Mouse (Mus musculus) forebrain, embryonic 15.5 days (tissue): ENCODE results near the gene Parl. TPM values are rescaled to one million over a fixed set of nuclear protein-coding genes. Genes with fewer than 3 reads are reported as not detected.

Experiments used
- ATAC-seq: fragments of 200-750 bp; cut with Nextera tagmentation; replicated peaks from 2 replicates; pipeline ENCODE4 v1.8.0; 2017; ENCODE audit warnings: mild to moderate bottlenecking, moderate TSS enrichment, moderate library complexity
- H3K27ac ChIP-seq: fragments of 300-500 bp; sonication (generic); replicated peaks from 2 replicates; pipeline ENCODE4 v1.5.1; 2015; ENCODE audit warnings: mild to moderate bottlenecking, inconsistent platforms
- H3K27me3 ChIP-seq: fragments of 300-500 bp; sonication (generic); 2 replicates; pipeline ENCODE4 v1.6.1; 2015; ENCODE audit warnings: inconsistent platforms
- H3K36me3 ChIP-seq: fragments of 300-500 bp; sonication (generic); 2 replicates; pipeline ENCODE4 v1.6.1; 2015; ENCODE audit warnings: mild to moderate bottlenecking, inconsistent platforms
- H3K4me1 ChIP-seq: fragments of 300-500 bp; sonication (generic); 2 replicates; pipeline ENCODE4 v1.6.1; 2015; ENCODE audit warnings: inconsistent platforms
- H3K4me2 ChIP-seq: fragments of 300-500 bp; sonication (generic); replicated peaks from 2 replicates; pipeline ENCODE4 v1.6.1; 2015; ENCODE audit warnings: mild to moderate bottlenecking, inconsistent platforms
- H3K4me3 ChIP-seq: fragments of 300-500 bp; sonication (generic); 2 replicates; pipeline ENCODE4 v1.5.1; 2015; ENCODE audit warnings: mild to moderate bottlenecking, inconsistent platforms
- H3K9ac ChIP-seq: fragments of 300-500 bp; sonication (generic); replicated peaks from 2 replicates; pipeline ENCODE4 v1.6.1; 2015; ENCODE audit warnings: mild to moderate bottlenecking, inconsistent platforms
- H3K9me3 ChIP-seq: fragments of 300-500 bp; sonication (generic); 2 replicates; pipeline ENCODE4 v1.6.1; 2016; ENCODE audit warnings: inconsistent platforms
- WGBS: fragments of 180-500 bp; shearing (Covaris S2); methylation state at CpG from one replicate; pipeline ENCODE4 v1.1.7; 2015; ENCODE audit warnings: mixed read lengths; 5-methylcytosine and 5-hydroxymethylcytosine counted together
- polyA plus RNA-seq: library from polyadenylated mRNA; unstranded; fragments of >200 nt; fragmentation: Nextera tagmentation; extraction: Ambion mirVana; gene quantifications from 2 replicates; pipeline ENCODE4 v1.2.1, GENCODE M21; 2015

The Parl gene
- polyA plus RNA-seq, 1 experiment from 2014 or later, result 78.9 TPM

DNA sequence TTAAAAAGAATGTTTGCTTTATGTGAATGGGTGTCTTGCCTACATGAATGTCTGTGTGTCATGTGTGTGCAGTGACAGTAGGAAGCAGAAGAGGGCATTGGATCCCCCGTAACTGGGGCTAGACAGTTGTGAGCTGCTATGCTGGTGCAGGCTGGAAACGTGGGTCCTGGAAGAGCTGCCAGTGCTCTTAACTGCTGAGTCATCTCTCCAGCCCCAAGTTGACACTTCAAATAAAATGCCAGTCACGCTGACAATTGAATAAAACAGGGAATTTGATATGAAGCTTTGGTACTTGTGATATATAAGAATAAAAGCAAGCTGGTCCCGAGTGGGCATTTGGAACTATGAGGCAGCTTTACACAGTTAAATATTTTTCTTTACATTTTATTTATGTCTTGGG, 21.9 kb downstream of the Parl start:
- no peak overlapping the region for H3K27ac ChIP-seq
- no peaks in the 10 kb centered on the region for H3K4me1 ChIP-seq
- H3K9me3 ChIP-seq, result no peaks in the 10 kb centered on the region
- H3K9ac ChIP-seq, result no peak overlapping the region
- H3K27me3 ChIP-seq, result no peaks in the 10 kb centered on the region
- H3K36me3 ChIP-seq, result peaks cover 68% of the 10 kb centered on the region
- no peak for ATAC-seq
- no peak overlapping the region for H3K4me2 ChIP-seq
- H3K4me3 ChIP-seq, result no peak overlapping the region
- 89% methylated on average over 4 of the region's 4 CpGs for WGBS

DNA sequence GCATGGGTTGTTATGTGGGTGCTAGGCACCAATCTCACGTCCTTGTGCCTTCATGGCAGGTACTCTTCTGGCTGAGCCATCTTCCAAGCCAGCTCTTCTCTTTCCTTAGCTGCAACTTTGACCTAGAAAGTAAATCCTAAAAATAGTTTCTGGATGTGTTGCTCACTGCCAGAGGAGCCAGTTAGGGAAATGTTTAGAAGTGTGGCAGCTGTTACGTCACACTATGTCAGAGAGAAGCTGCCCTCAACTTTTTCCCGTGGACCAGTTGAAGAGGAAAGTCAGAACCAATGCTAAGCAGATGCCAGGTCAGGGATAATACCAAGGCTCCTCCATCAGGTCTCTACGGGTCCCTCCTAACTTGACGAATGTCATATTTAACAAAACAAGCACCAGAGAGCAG, 22.8 kb downstream of the Parl start:
- H3K27me3 ChIP-seq, result no peaks in the 10 kb centered on the region
- H3K4me3 ChIP-seq, result no peak overlapping the region
- ATAC-seq, result no peak
- WGBS, result 94% methylated on average over 5 of the region's 5 CpGs
- H3K4me2 ChIP-seq, result no peak overlapping the region
- no peaks in the 10 kb centered on the region for H3K9me3 ChIP-seq
- no peak overlapping the region for H3K27ac ChIP-seq
- peaks cover 59% of the 10 kb centered on the region for H3K36me3 ChIP-seq
- H3K9ac ChIP-seq, result no peak overlapping the region
- H3K4me1 ChIP-seq, result no peaks in the 10 kb centered on the region

DNA sequence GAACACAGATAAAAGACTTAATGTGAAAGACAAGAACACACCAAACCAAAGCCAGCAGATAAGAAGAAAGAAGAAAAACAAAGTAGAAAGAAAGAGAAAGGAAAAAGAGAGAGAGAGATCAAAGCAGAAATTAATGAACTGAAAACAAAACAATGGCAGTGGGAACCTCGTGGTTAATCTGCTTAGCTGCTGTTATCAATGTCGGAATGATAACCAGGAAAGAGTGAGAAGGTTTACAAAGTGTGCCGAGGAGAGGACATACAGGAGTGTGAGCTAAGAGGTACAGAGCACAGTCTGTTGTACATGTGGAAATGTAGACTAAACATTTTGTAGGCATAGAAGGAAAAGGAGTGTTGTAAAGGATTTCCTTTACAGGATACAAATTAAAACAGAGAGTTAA, 29.2 kb downstream of the Parl start:
- Histone ChIP-seq H3K4me3 (no peak overlapping the region), H3K27ac (no peak overlapping the region), H3K4me2 (no peak overlapping the region), H3K9me3 (no peaks in the 10 kb centered on the region), H3K27me3 (no peaks in the 10 kb centered on the region), H3K4me1 (no peaks in the 10 kb centered on the region), H3K9ac (no peak overlapping the region), H3K36me3 (peaks cover 3% of the 10 kb centered on the region)
- no peak for ATAC-seq
- 17% methylated on average over 3 of the region's 3 CpGs for WGBS

DNA sequence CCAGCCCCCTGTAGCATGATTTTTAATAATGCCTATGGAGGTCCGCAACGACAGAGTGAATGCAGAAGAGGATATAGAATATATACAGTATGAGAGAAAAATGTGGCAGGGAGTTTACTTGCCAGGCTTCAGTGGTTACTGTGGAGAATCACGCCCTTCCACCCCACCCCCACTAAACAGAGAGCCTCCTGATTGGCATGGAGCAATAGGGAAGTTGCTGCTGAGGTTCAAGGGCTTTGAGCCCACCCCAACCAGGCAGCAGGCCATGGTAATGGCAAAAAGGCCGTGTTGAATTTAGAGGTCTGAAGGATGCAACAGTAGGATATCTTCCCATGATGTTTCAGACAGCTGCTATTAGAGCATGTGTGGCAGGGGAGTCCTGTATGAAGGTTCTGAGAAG, 30.8 kb downstream of the Parl start:
- no peak for ATAC-seq
- H3K27ac ChIP-seq, result no peak overlapping the region

DNA sequence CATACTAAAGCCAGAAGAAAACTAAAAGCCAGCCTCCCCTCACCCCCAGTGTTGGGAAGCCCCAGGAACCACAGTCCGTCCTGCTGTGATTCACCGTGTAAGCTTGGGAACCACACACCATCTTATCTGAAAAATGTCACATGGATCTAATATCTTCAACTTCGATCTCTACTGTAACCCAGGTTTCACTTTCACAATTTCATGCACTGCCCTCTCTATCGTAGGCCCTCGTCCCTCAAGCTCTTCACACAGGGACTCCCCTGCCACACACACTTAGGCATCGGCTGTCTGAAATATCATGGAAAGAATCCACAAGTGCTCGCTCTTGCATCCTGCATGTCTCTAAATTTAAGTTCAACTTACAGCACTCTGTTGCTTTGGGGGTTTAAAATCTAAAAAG, 37.1 kb downstream of the Parl start:
- Histone ChIP-seq H3K36me3 (no peaks in the 10 kb centered on the region), H3K4me2 (no peak overlapping the region), H3K9ac (no peak overlapping the region), H3K27ac (no peak overlapping the region), H3K4me3 (no peak overlapping the region), H3K27me3 (no peaks in the 10 kb centered on the region), H3K9me3 (no peaks in the 10 kb centered on the region), H3K4me1 (no peaks in the 10 kb centered on the region)
- ATAC-seq, result no peak
- WGBS, result 86% methylated on average over 7 of the region's 7 CpGs

More for the DNA sequence above, 30.8 kb downstream of the Parl start:
- H3K4me1 ChIP-seq, result no peaks in the 10 kb centered on the region
- 90% methylated on average over 4 of the region's 4 CpGs for WGBS
- no peaks in the 10 kb centered on the region for H3K9me3 ChIP-seq
- no peak overlapping the region for H3K4me2 ChIP-seq
- H3K4me3 ChIP-seq, result no peak overlapping the region
- H3K27me3 ChIP-seq, result no peaks in the 10 kb centered on the region
- H3K36me3 ChIP-seq, result no peaks in the 10 kb centered on the region
- H3K9ac ChIP-seq, result no peak overlapping the region

DNA sequence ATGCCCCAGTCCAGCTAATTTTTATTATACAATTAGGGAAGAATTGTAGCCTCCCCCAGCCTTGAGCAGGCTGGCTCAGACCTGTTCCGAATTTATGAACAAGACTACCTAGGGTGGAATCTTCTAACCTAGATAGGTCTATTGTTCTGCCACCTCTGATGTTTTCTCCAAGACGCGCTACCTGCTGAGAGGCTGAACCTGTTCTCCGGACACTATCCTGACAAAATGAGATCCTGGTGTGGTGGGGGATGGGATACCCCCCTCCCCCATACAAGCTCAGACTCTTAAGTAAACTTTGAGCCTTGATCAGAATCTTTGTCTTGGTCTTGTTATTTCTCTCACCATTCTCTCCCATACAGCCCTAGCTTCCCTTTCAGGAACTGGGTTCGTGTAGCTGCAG, 44.3 kb downstream of the Parl start:
- ATAC-seq, result no peak
- Histone ChIP-seq H3K9ac (no peak overlapping the region), H3K27ac (no peak overlapping the region), H3K9me3 (no peaks in the 10 kb centered on the region), H3K4me3 (no peak overlapping the region), H3K4me1 (no peaks in the 10 kb centered on the region), H3K36me3 (no peaks in the 10 kb centered on the region), H3K4me2 (no peak overlapping the region), H3K27me3 (no peaks in the 10 kb centered on the region)
- 75% methylated on average over 5 of the region's 5 CpGs for WGBS

DNA sequence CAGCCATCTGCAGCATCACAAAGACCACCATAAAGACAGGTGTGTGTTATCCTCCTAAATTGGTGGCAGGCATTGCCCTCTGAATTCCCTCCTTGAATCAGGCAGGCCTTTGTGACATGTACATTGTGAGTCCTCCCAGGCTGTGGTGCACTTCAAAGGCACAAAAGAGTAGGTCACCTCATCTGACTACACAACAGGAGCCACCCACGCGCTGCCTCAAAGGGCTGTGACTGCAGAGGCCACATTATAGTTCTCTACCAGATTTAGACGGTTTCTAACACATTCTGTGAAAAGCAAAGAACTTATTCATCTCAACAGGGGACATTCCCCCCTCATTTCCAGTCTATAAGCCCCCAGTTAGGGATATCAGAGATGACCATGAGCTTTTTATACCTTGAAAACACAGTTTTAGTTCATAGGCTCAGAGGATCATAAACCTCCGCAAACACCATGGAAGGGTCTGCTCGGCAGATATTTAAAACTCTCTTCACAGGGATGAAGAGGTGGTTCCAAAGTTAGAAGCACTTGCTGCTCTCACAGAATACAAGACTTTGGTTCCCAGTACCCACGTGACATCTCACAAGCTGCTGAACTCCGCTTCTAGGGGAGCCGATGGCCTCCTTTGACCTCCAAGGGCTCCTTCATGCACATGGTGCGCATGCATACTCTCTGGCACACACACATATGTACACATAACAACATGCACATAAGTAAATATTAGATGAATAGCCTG, 53.6 kb downstream of the Parl start:
- H3K4me3 ChIP-seq, result no peak overlapping the region
- WGBS, result 78% methylated on average over 9 of the region's 9 CpGs
- H3K4me2 ChIP-seq, result no peak overlapping the region
- H3K27ac ChIP-seq, result no peak overlapping the region
- no peak; the same call in 1 of the 2 replicates for ATAC-seq
- H3K9me3 ChIP-seq, result no peaks in the 10 kb centered on the region
- no peaks in the 10 kb centered on the region for H3K36me3 ChIP-seq
- H3K4me1 ChIP-seq, result no peaks in the 10 kb centered on the region
- no peaks in the 10 kb centered on the region for H3K27me3 ChIP-seq
- H3K9ac ChIP-seq, result no peak overlapping the region

DNA sequence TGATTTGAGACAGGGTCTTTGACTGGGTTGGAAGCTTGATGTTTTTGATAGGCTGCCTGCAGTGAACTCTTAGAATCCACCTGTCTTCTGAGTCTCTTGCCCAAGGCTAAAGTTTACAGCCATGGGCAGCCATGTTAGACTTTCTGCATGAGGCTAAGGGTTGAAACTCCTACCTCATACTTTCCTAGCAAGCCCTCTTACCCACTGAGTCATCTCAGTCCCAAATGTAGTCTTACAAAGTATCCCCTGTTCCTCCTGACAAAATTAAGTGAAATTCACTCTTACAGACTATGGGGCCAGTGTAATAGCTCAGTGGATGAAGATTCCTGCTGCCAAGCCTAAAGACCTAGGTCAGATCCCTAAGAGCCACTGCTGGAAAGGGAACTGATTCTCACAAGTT, 55.1 kb downstream of the Parl start:
- Histone ChIP-seq H3K9me3 (no peaks in the 10 kb centered on the region), H3K4me2 (no peak overlapping the region), H3K9ac (no peak overlapping the region), H3K4me3 (no peak overlapping the region), H3K36me3 (no peaks in the 10 kb centered on the region), H3K27me3 (no peaks in the 10 kb centered on the region), H3K27ac (no peak overlapping the region), H3K4me1 (no peaks in the 10 kb centered on the region)
- no peak for ATAC-seq

DNA sequence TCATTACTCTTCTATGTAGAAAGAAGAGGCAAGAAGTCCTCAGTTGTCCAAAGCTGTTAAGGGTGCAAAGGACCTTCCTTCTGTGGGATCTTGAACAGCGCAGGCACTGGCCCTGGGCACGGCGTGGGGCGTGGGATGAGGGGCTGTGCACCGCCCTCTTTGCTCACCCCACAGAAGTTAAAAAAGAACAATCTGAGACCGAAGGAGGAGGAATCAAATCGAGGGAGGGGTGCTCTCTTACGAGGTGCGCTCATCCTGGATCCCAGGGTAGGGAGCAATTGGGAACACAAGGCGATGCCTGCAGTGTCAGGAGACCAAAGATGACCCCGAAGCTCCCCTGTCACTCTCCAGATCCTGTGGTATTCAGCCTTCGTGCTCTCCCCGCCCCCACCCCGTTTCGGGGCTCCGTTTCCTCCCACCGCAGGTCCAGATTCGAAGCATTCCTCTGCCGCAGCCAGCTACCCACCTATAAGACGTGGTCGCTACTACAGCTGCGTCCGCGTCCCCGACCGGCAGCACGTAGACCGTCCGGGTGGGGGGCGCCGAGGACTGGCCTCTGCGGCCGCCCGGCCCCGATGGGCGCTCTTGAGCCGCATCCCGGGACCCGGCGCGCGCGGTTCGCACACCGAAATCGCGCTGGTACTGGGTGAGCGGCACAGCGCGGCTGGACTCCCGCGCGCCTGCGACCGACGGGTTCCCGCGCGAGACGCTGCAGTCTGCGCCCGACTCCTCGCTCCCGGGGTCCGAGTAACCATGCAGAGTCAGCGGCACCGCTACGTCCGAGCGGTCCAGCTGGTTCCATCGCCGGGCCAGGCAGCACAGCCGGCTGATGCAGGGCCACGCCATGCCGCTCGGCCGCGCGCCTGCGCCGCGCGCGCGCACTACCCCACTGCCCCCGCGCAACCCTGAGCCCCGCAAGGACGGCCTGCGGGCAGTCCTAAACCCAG, 61.4 kb downstream of the Parl start, which contains the start of gene Map6d1:
TSS of gene Map6d1 (minus strand) at position 891 of the 947 bp plus-strand sequence.
- no peaks in the 10 kb centered on the region for H3K36me3 ChIP-seq
- no peaks in the 10 kb centered on the region for H3K9me3 ChIP-seq
- peak within 1 kb of the TSS; percentile 73 for H3K4me3 ChIP-seq
- peak; percentile 81 for ATAC-seq
- under 1% methylated on average over 90 of the region's 90 CpGs for WGBS
- peak within 1 kb of the TSS; percentile 47; the same call in 1 of the 2 replicates for H3K27ac ChIP-seq
- peaks cover 7% of the 10 kb centered on the region for H3K4me1 ChIP-seq
- H3K27me3 ChIP-seq, result no peaks in the 10 kb centered on the region
- peak within 1 kb of the TSS; percentile 70 for H3K9ac ChIP-seq
- H3K4me2 ChIP-seq, result peak within 1 kb of the TSS; percentile 69

DNA sequence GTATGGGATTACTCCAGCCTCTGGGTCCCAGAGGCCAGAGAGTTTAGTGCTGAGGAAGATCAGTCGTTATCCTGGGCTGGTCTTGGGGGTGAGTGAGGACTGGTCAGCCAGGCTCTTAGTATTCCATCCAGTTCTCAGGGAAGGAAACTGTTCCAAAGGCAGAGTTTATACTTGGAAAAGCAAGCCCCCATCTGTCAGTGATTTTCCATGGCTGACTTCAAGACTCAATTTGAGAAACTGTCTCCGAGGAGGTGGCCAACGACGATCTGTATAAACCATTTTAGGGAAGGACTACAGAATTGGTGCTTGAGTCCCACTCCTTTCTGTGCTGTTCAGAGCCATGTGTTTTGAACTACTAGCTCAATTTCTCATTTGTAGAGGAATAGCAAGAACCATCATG, 63.5 kb downstream of the Parl start:
- no peak for ATAC-seq
- Histone ChIP-seq H3K27me3 (no peaks in the 10 kb centered on the region), H3K36me3 (0 out of 2 replicates have a peak, but pooled peaks cover 4% of the 10 kb centered on the region), H3K4me1 (peaks cover 7% of the 10 kb centered on the region), H3K9me3 (no peaks in the 10 kb centered on the region), H3K4me3 (no peak overlapping the region), H3K4me2 (no peak overlapping the region), H3K27ac (no peak overlapping the region), H3K9ac (no peak overlapping the region)
- WGBS, result 85% methylated on average over 4 of the region's 4 CpGs

DNA sequence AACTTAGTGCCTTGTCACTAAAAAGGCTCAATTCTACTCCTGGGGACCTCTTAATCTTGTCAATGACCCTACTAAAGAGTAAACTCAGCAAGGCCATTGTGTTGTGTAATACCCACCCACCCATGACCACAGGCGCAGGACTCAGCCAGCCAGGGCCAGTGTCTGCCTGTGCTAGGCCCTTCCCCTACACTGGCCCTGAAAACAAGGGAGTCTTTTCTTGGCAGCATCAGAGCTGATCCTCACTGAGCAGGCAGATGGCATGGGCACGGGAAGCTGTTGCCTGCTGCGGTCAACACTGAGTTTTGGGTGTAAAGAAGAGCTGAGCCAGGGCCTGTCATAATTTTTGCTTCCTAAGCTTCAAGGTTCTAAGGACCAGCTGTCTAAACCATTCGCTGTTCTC, 64.8 kb downstream of the Parl start:
- peaks cover 7% of the 10 kb centered on the region for H3K4me1 ChIP-seq
- H3K9me3 ChIP-seq, result no peaks in the 10 kb centered on the region
- H3K4me2 ChIP-seq, result no peak overlapping the region
- no peak overlapping the region for H3K4me3 ChIP-seq
- ATAC-seq, result peak; percentile 38; the same call in 1 of the 2 replicates
- H3K36me3 ChIP-seq, result peaks cover 9% of the 10 kb centered on the region; the same call in 1 of the 2 replicates
- WGBS, result 40% methylated on average over 4 of the region's 4 CpGs
- peak overlapping the region; percentile 51; the same call in 1 of the 2 replicates for H3K27ac ChIP-seq
- no peak overlapping the region for H3K9ac ChIP-seq
- no peaks in the 10 kb centered on the region for H3K27me3 ChIP-seq

DNA sequence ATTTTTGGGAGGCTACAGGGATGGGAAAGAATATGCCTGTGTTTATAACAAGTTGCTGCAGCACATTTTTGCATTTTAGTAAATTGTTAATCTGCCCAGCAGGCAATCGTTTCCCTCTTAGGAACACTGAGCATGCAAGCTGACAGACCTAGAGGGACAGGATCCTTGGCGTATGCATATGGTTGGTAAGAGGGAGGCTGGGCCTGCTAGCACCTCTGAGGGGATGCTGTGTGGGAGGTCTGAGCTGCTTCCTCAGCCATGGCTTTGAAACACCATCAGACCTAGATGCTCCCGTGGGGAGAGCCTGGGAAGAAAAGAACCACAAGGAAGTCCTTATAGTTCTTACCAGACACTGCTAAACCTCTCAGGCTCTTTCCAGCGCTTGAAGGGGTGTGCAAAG, 67.8 kb downstream of the Parl start:
- H3K4me1 ChIP-seq, result no peaks in the 10 kb centered on the region
- ATAC-seq, result no peak
- H3K9me3 ChIP-seq, result no peaks in the 10 kb centered on the region
- no peak overlapping the region for H3K4me2 ChIP-seq
- no peak overlapping the region for H3K27ac ChIP-seq
- H3K4me3 ChIP-seq, result no peak overlapping the region
- H3K9ac ChIP-seq, result no peak overlapping the region
- H3K27me3 ChIP-seq, result no peaks in the 10 kb centered on the region
- H3K36me3 ChIP-seq, result peaks cover 33% of the 10 kb centered on the region
- 70% methylated on average over 4 of the region's 4 CpGs for WGBS
